Mouse (Mus musculus): ENCODE data around the gene Gabrd.

GRCm38 (mm10) chr4:155366784-155367183 lies 31.1 kb downstream of the Gabrd start:
- TF ChIP-seq POLR2A (IDR thresholded peaks at IDR 0.05; ENCODE audit: borderline replicate concordance, insufficient read depth, low read length): no peak
- no peak for TF ChIP-seq CTCF (IDR thresholded peaks at IDR 0.05; ENCODE audit: borderline replicate concordance, insufficient read depth, low read depth, low read length)
